Mouse (Mus musculus): Measurements from ENCODE around the gene Nek8. TPM values are rescaled to one million over a fixed set of nuclear protein-coding genes. Genes with fewer than 3 reads are reported as not detected.

Gene Nek8
- polyA plus RNA-seq, 1 experiment from 2014 or later: 4.9 TPM

- Histone ChIP-seq H3K9ac (replicated peaks) (no peak overlapping the region), H3K27ac (ENCODE audit: low read depth) (no peak overlapping the region), H3K4me2 (ENCODE audit: low read depth, low read length) (no peak overlapping the region), H3K36me3 (replicated peaks; ENCODE audit: insufficient read depth, low read length) (peaks cover 64% of the 10 kb centered on the region), H3K4me1 (ENCODE audit: insufficient read depth) (peaks cover 3% of the 10 kb centered on the region), H3K27me3 (ENCODE audit: insufficient read depth, low read length) (no peaks in the 10 kb centered on the region), H3K9me3 (ENCODE audit: low read length) (no peaks in the 10 kb centered on the region), H3K4me3 (ENCODE audit: low read depth, low read length) (no peak overlapping the region)
- ATAC-seq (no peak), DNase-seq (no peak)
- WGBS (ENCODE audit: insufficient replicate concordance): 91% methylated on average over 6 of the region's 6 CpGs
- TF ChIP-seq EP300 (IDR thresholded peaks at IDR 0.05; ENCODE audit: low read depth) (no peak), CTCF (IDR thresholded peaks at IDR 0.05; ENCODE audit: low read depth) (no peak)
Measured at GRCm38 (mm10) chr11:78156156-78156699, 20.2 kb downstream of the Nek8 start.

DNA sequence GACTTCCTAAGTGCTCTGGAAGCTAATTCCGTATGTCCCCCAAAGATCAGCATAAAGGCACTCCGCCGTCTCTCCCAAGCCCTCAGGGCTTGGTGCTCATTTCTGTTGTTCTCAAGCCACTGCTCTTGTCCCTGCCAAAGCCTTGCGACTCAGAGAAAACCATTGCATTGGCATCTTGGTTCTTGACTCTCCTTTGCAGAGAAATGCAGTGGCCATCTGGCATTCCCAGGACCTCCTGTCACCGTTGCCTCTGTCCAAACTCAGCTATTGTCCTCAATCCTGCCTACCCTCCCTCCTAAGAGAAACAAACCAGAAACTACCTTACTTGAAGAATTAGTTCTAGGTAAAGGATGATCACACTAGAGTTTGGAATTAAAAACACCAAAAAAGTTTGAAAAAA, 20.8 kb downstream of the Nek8 start:
- TF ChIP-seq CTCF (IDR thresholded peaks at IDR 0.05; ENCODE audit: low read depth): no peak
- TF ChIP-seq EP300 (IDR thresholded peaks at IDR 0.05; ENCODE audit: low read depth): no peak
- Histone ChIP-seq H3K9ac (replicated peaks) (no peak overlapping the region), H3K36me3 (replicated peaks; ENCODE audit: insufficient read depth, low read length) (peaks cover 60% of the 10 kb centered on the region), H3K4me1 (ENCODE audit: insufficient read depth) (peaks cover 3% of the 10 kb centered on the region), H3K27me3 (ENCODE audit: insufficient read depth, low read length) (no peaks in the 10 kb centered on the region), H3K9me3 (ENCODE audit: low read length) (no peaks in the 10 kb centered on the region), H3K4me3 (ENCODE audit: low read depth, low read length) (no peak overlapping the region), H3K4me2 (ENCODE audit: low read depth, low read length) (no peak overlapping the region), H3K27ac (ENCODE audit: low read depth) (no peak overlapping the region)
- DNase-seq: no peak
- WGBS (ENCODE audit: insufficient replicate concordance): 87% methylated on average over 5 of the region's 5 CpGs
- no peak for ATAC-seq

- Histone ChIP-seq H3K36me3 (replicated peaks; ENCODE audit: insufficient read depth, low read length) (peaks cover 51% of the 10 kb centered on the region), H3K4me2 (ENCODE audit: low read depth, low read length) (no peak overlapping the region), H3K4me1 (ENCODE audit: insufficient read depth) (no peaks in the 10 kb centered on the region), H3K9ac (replicated peaks) (no peak overlapping the region), H3K9me3 (ENCODE audit: low read length) (no peaks in the 10 kb centered on the region), H3K27me3 (ENCODE audit: insufficient read depth, low read length) (no peaks in the 10 kb centered on the region), H3K4me3 (ENCODE audit: low read depth, low read length) (no peak overlapping the region), H3K27ac (ENCODE audit: low read depth) (no peak overlapping the region)
- TF ChIP-seq CTCF (IDR thresholded peaks at IDR 0.05; ENCODE audit: low read depth) (no peak), EP300 (IDR thresholded peaks at IDR 0.05; ENCODE audit: low read depth) (no peak)
- DNase-seq (no peak), ATAC-seq (no peak)
- WGBS (ENCODE audit: insufficient replicate concordance): 92% methylated on average over 13 of the region's 13 CpGs
Measured at GRCm38 (mm10) chr11:78153778-78154177, 22.7 kb downstream of the Nek8 start.

DNA sequence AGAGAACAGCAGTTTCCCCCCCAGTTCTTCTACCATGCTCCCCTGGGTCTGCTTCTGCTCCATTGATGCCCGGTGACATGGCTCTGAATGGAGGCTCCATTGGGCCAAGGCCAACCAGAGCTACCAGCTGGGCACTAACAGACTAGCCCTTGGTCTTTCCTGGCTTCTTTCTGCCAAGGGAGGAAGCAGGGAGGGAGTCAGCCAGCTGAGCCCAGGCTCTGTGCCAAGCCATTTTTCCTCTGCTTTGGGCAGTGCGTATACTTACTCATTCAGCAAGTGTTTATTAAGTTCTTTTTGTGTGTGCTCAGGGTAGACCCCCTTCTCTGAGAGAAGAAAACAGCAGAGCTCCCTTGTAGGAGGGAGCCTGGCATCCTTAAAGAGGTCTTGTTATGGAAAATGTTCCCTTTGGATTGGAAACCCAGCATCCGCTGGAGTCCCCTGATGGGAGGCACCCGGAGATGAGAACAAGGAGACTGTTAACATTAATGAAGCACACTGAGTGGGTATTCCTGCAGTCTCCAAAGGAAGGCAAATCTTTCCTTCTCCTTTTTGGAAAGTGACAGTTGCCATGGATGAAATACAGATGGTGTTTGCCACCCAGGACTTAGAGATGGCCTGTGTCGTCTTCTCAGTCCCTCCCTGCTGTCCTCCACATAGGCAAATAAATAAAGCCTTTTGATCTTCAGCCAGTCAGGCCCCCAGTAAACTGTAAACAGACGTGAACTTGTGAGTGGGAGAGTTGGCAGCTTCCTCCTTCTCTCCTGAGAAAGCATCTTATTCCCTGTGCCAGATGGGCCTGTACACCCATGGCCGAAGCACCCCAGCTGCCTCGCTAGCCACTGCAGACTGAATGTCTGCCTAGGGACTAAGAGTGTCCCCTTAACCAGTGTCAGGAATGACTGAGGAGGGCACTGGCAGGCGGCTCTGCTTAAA, 23.9 kb downstream of the Nek8 start:
- Histone ChIP-seq H3K9me3 (ENCODE audit: low read length) (no peaks in the 10 kb centered on the region), H3K9ac (replicated peaks) (no peak overlapping the region), H3K27ac (ENCODE audit: low read depth) (0 out of 2 replicates have a peak overlapping the region, but pooled peaks have one; percentile 32), H3K4me1 (ENCODE audit: insufficient read depth) (no peaks in the 10 kb centered on the region), H3K4me3 (ENCODE audit: low read depth, low read length) (no peak overlapping the region), H3K27me3 (ENCODE audit: insufficient read depth, low read length) (no peaks in the 10 kb centered on the region), H3K4me2 (ENCODE audit: low read depth, low read length) (no peak overlapping the region), H3K36me3 (replicated peaks; ENCODE audit: insufficient read depth, low read length) (peaks cover 47% of the 10 kb centered on the region)
- WGBS (ENCODE audit: insufficient replicate concordance): 84% methylated on average over 9 of the region's 9 CpGs
- ATAC-seq: no peak
- TF ChIP-seq EP300 (IDR thresholded peaks at IDR 0.05; ENCODE audit: low read depth) (no peak), CTCF (IDR thresholded peaks at IDR 0.05; ENCODE audit: low read depth) (no peak)
- no peak for DNase-seq

GRCm38 (mm10) chr11:78151161-78151560, 25.3 kb downstream of the Nek8 start:
- H3K4me1 ChIP-seq (ENCODE audit: insufficient read depth): no peaks in the 10 kb centered on the region
- TF ChIP-seq EP300 (IDR thresholded peaks at IDR 0.05; ENCODE audit: low read depth) (no peak), CTCF (IDR thresholded peaks at IDR 0.05; ENCODE audit: low read depth) (peak; percentile 80)
- H3K9ac ChIP-seq (replicated peaks): no peak overlapping the region
- 19% methylated on average over 1 of the region's 1 CpGs for WGBS (ENCODE audit: insufficient replicate concordance)
- no peaks in the 10 kb centered on the region for H3K9me3 ChIP-seq (ENCODE audit: low read length)
- DNase-seq (peak; percentile 64), ATAC-seq (no peak)
- no peak overlapping the region for H3K4me3 ChIP-seq (ENCODE audit: low read depth, low read length)
- H3K27me3 ChIP-seq (ENCODE audit: insufficient read depth, low read length): no peaks in the 10 kb centered on the region
- no peak overlapping the region for H3K27ac ChIP-seq (ENCODE audit: low read depth)
- H3K36me3 ChIP-seq (replicated peaks; ENCODE audit: insufficient read depth, low read length): peaks cover 42% of the 10 kb centered on the region
- no peak overlapping the region for H3K4me2 ChIP-seq (ENCODE audit: low read depth, low read length)

DNA sequence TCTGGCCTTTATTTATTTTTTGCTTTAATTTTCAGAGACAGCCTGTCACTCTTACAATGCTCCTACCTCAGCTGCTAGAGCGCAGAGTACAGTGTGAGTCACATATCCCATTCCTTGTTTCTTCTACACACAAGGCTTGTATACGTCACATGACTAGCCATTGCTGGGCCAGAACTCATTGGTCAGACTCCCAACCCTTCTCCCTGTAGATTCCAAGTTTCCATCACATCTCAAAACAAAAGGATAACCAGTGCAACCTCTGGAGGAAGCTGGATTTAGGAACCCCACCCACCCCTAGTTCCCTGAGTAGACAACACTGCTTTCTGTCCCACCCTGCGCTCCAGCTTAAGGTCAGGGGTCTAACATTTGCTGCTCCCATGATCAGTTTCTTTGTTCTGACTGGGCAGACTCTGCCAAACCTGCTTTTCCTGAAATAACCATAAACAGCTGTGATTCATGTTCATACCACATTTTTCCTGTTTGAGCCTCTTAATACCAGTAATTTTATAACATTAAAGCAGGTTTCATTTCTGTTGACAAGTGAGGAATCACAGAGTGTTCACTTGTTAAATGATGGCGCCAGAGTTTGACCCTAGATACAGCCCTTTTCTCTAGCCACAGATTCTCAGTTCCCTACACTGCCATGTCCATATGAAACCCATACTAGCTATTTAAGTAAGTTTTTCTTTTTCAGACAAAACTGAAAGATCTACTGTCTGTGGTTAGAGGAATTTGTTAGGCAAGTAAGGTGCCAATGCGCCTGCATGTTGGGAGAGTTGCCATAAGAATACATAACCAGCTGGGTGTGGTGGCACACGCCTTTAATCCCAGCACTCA, 29.6 kb downstream of the Nek8 start:
- no peaks in the 10 kb centered on the region for H3K9me3 ChIP-seq (ENCODE audit: low read length)
- TF ChIP-seq CTCF (IDR thresholded peaks at IDR 0.05; ENCODE audit: low read depth): no peak
- no peak for TF ChIP-seq EP300 (IDR thresholded peaks at IDR 0.05; ENCODE audit: low read depth)
- no peak overlapping the region for H3K4me2 ChIP-seq (ENCODE audit: low read depth, low read length)
- ATAC-seq (no peak), DNase-seq (no peak)
- no peak overlapping the region for H3K4me3 ChIP-seq (ENCODE audit: low read depth, low read length)
- no peak overlapping the region for H3K27ac ChIP-seq (ENCODE audit: low read depth)
- no peak overlapping the region for H3K9ac ChIP-seq (replicated peaks)
- WGBS (ENCODE audit: insufficient replicate concordance): 86% methylated on average over 6 of the region's 6 CpGs
- H3K36me3 ChIP-seq (replicated peaks; ENCODE audit: insufficient read depth, low read length): peaks cover 40% of the 10 kb centered on the region
- no peaks in the 10 kb centered on the region for H3K27me3 ChIP-seq (ENCODE audit: insufficient read depth, low read length)
- no peaks in the 10 kb centered on the region for H3K4me1 ChIP-seq (ENCODE audit: insufficient read depth)

Data from liver, postnatal 0 days (tissue).